Mouse (Mus musculus): ENCODE measurements around the gene Tcea2. TPM values are rescaled to one million over a fixed set of nuclear protein-coding genes. Genes with fewer than 3 reads are reported as not detected.

The Tcea2 gene
- 21.5 and 24.2 TPM in 2 replicates for polyA plus RNA-seq (2015; fragmentation: Nextera tagmentation; extraction: Ambion mirVana)

- H3K27ac ChIP-seq = peak within 1 kb of the TSS; percentile 37; the same call in 1 of the 2 replicates
- peak within 1 kb of the TSS; percentile 89 for H3K4me2 ChIP-seq
- ATAC-seq (ENCODE audit: insufficient read depth, low FRiP score, low read depth) = peak; percentile 15; the same call in 1 of the 2 replicates
- H3K27me3 ChIP-seq (replicated peaks) = no peaks in the 10 kb centered on the region
- H3K9me3 ChIP-seq = no peaks in the 10 kb centered on the region
- H3K4me1 ChIP-seq = peaks cover 17% of the 10 kb centered on the region; the same call in 1 of the 2 replicates
- WGBS = under 1% methylated on average over 67 of the region's 69 CpGs
- peak within 1 kb of the TSS; percentile 74 for H3K4me3 ChIP-seq (replicated peaks)
- peak within 1 kb of the TSS; percentile 85 for H3K9ac ChIP-seq
- H3K36me3 ChIP-seq = no peaks in the 10 kb centered on the region
These were observed at the start of gene Tcea2 for GRCm38 (mm10) chr2:181679951-181680715. Tcea2 (plus strand) TSS chr2:181680310.

- H3K9ac ChIP-seq = no peak overlapping the region
- 97% methylated on average over 6 of the region's 6 CpGs for WGBS
- H3K36me3 ChIP-seq = peaks cover 46% of the 10 kb centered on the region
- no peaks in the 10 kb centered on the region for H3K9me3 ChIP-seq
- no peak for ATAC-seq (ENCODE audit: insufficient read depth, low FRiP score, low read depth)
- no peaks in the 10 kb centered on the region for H3K4me1 ChIP-seq
- no peaks in the 10 kb centered on the region for H3K27me3 ChIP-seq (replicated peaks)
- H3K4me2 ChIP-seq = no peak overlapping the region
- H3K27ac ChIP-seq = no peak overlapping the region
- no peak overlapping the region for H3K4me3 ChIP-seq (replicated peaks)
These were observed 47.5 kb upstream of the Tcea2 start for GRCm38 (mm10) chr2:181632624-181633023.

- no peaks in the 10 kb centered on the region for H3K9me3 ChIP-seq
- H3K4me2 ChIP-seq = no peak overlapping the region
- H3K36me3 ChIP-seq = peaks cover 53% of the 10 kb centered on the region
- H3K4me1 ChIP-seq = no peaks in the 10 kb centered on the region
- ATAC-seq (ENCODE audit: insufficient read depth, low FRiP score, low read depth) = no peak
- 85% methylated on average over 3 of the region's 3 CpGs for WGBS
- H3K27me3 ChIP-seq (replicated peaks) = no peaks in the 10 kb centered on the region
- no peak overlapping the region for H3K4me3 ChIP-seq (replicated peaks)
- H3K27ac ChIP-seq = no peak overlapping the region
- no peak overlapping the region for H3K9ac ChIP-seq
These were observed 44.2 kb upstream of the Tcea2 start for GRCm38 (mm10) chr2:181635865-181636264.

- no peak for ATAC-seq (ENCODE audit: insufficient read depth, low FRiP score, low read depth)
- Histone ChIP-seq H3K27me3 (replicated peaks) (no peaks in the 10 kb centered on the region), H3K9ac (no peak overlapping the region), H3K36me3 (peaks cover 36% of the 10 kb centered on the region), H3K4me3 (replicated peaks) (no peak overlapping the region), H3K27ac (no peak overlapping the region), H3K9me3 (no peaks in the 10 kb centered on the region), H3K4me1 (no peaks in the 10 kb centered on the region), H3K4me2 (no peak overlapping the region)
- 92% methylated on average over 2 of the region's 2 CpGs for WGBS
These were observed 35.7 kb upstream of the Tcea2 start for GRCm38 (mm10) chr2:181644361-181644760.

GRCm38 (mm10) chr2:181645666-181646065 lies 34.4 kb upstream of the Tcea2 start:
- no peak overlapping the region for H3K4me3 ChIP-seq (replicated peaks)
- no peak overlapping the region for H3K9ac ChIP-seq
- H3K27me3 ChIP-seq (replicated peaks) = no peaks in the 10 kb centered on the region
- H3K4me1 ChIP-seq = no peaks in the 10 kb centered on the region
- no peaks in the 10 kb centered on the region for H3K9me3 ChIP-seq
- H3K36me3 ChIP-seq = peaks cover 42% of the 10 kb centered on the region
- 91% methylated on average over 3 of the region's 3 CpGs for WGBS
- no peak for ATAC-seq (ENCODE audit: insufficient read depth, low FRiP score, low read depth)
- H3K4me2 ChIP-seq = no peak overlapping the region
- H3K27ac ChIP-seq = no peak overlapping the region

- no peak overlapping the region for H3K4me2 ChIP-seq
- H3K9me3 ChIP-seq = no peaks in the 10 kb centered on the region
- no peak overlapping the region for H3K9ac ChIP-seq
- H3K4me3 ChIP-seq (replicated peaks) = no peak overlapping the region
- H3K36me3 ChIP-seq = peaks cover 45% of the 10 kb centered on the region
- ATAC-seq (ENCODE audit: insufficient read depth, low FRiP score, low read depth) = no peak
- no peaks in the 10 kb centered on the region for H3K27me3 ChIP-seq (replicated peaks)
- 85% methylated on average over 6 of the region's 6 CpGs for WGBS
- no peak overlapping the region for H3K27ac ChIP-seq
- H3K4me1 ChIP-seq = no peaks in the 10 kb centered on the region
These were observed 33.3 kb upstream of the Tcea2 start for GRCm38 (mm10) chr2:181646626-181647472.

- Histone ChIP-seq H3K4me3 (replicated peaks) (no peak overlapping the region), H3K27ac (no peak overlapping the region), H3K9ac (no peak overlapping the region), H3K4me1 (no peaks in the 10 kb centered on the region), H3K9me3 (no peaks in the 10 kb centered on the region), H3K4me2 (no peak overlapping the region), H3K36me3 (peaks cover 63% of the 10 kb centered on the region), H3K27me3 (replicated peaks) (no peaks in the 10 kb centered on the region)
- 93% methylated on average over 10 of the region's 10 CpGs for WGBS
- ATAC-seq (ENCODE audit: insufficient read depth, low FRiP score, low read depth) = no peak
These were observed 31.2 kb upstream of the Tcea2 start for GRCm38 (mm10) chr2:181648926-181649325.

GRCm38 (mm10) chr2:181653065-181653464 lies 27.0 kb upstream of the Tcea2 start:
- Histone ChIP-seq H3K4me3 (replicated peaks) (no peak overlapping the region), H3K27me3 (replicated peaks) (no peaks in the 10 kb centered on the region), H3K4me2 (no peak overlapping the region), H3K4me1 (no peaks in the 10 kb centered on the region; the same call in 1 of the 2 replicates), H3K36me3 (peaks cover 55% of the 10 kb centered on the region), H3K9me3 (no peaks in the 10 kb centered on the region), H3K9ac (no peak overlapping the region), H3K27ac (no peak overlapping the region)
- no peak for ATAC-seq (ENCODE audit: insufficient read depth, low FRiP score, low read depth)

- Histone ChIP-seq H3K36me3 (peaks cover 51% of the 10 kb centered on the region), H3K4me2 (no peak overlapping the region), H3K9me3 (no peaks in the 10 kb centered on the region), H3K27ac (no peak overlapping the region), H3K4me3 (replicated peaks) (no peak overlapping the region), H3K9ac (no peak overlapping the region), H3K27me3 (replicated peaks) (no peaks in the 10 kb centered on the region), H3K4me1 (no peaks in the 10 kb centered on the region; the same call in 1 of the 2 replicates)
- 0 out of 2 replicates have a peak, but pooled peaks have one; percentile 37 for ATAC-seq (ENCODE audit: insufficient read depth, low FRiP score, low read depth)
- WGBS = 72% methylated on average over 1 of the region's 1 CpGs
These were observed 26.6 kb upstream of the Tcea2 start for GRCm38 (mm10) chr2:181653523-181653922.

- 59% methylated on average over 3 of the region's 3 CpGs for WGBS
- Histone ChIP-seq H3K36me3 (peaks cover 26% of the 10 kb centered on the region), H3K9ac (no peak within 1 kb of the TSS)
These were observed 23.4 kb upstream of the Tcea2 start, which contains the start of gene Gm29797 for GRCm38 (mm10) chr2:181656734-181657133. Gm29797 (plus strand) TSS chr2:181657034.

GRCm38 (mm10) chr2:181657441-181657840 lies 22.7 kb upstream of the Tcea2 start:
- Histone ChIP-seq H3K9ac (no peak overlapping the region), H3K27ac (no peak overlapping the region), H3K36me3 (peaks cover 21% of the 10 kb centered on the region), H3K4me2 (no peak overlapping the region), H3K27me3 (replicated peaks) (no peaks in the 10 kb centered on the region), H3K9me3 (no peaks in the 10 kb centered on the region), H3K4me1 (no peaks in the 10 kb centered on the region; the same call in 1 of the 2 replicates), H3K4me3 (replicated peaks) (no peak overlapping the region)
- 71% methylated on average over 2 of the region's 2 CpGs for WGBS
- ATAC-seq (ENCODE audit: insufficient read depth, low FRiP score, low read depth) = no peak

More at GRCm38 (mm10) chr2:181656734-181657133, 23.4 kb upstream of the Tcea2 start, which contains the start of gene Gm29797:
- H3K9me3 ChIP-seq = no peaks in the 10 kb centered on the region
- ATAC-seq (ENCODE audit: insufficient read depth, low FRiP score, low read depth) = no peak
- H3K4me3 ChIP-seq (replicated peaks) = no peak within 1 kb of the TSS
- H3K27ac ChIP-seq = no peak within 1 kb of the TSS
- no peaks in the 10 kb centered on the region; the same call in 1 of the 2 replicates for H3K4me1 ChIP-seq
- no peak within 1 kb of the TSS for H3K4me2 ChIP-seq
- no peaks in the 10 kb centered on the region for H3K27me3 ChIP-seq (replicated peaks)

GRCm38 (mm10) chr2:181658528-181658927 lies 21.6 kb upstream of the Tcea2 start:
- no peaks in the 10 kb centered on the region for H3K9me3 ChIP-seq
- no peaks in the 10 kb centered on the region for H3K27me3 ChIP-seq (replicated peaks)

More at GRCm38 (mm10) chr2:181658528-181658927, 21.6 kb upstream of the Tcea2 start:
- Histone ChIP-seq H3K4me3 (replicated peaks) (no peak overlapping the region), H3K4me1 (no peaks in the 10 kb centered on the region; the same call in 1 of the 2 replicates), H3K27ac (no peak overlapping the region), H3K4me2 (no peak overlapping the region), H3K36me3 (peaks cover 10% of the 10 kb centered on the region; the same call in 1 of the 2 replicates), H3K9ac (no peak overlapping the region)
- ATAC-seq (ENCODE audit: insufficient read depth, low FRiP score, low read depth) = no peak
- WGBS = 84% methylated on average over 7 of the region's 7 CpGs

Data from stomach, embryonic 15.5 days (tissue).